Mouse (Mus musculus) stomach, embryonic 16.5 days (tissue): Measurements from ENCODE around the gene Kin. TPM values are rescaled to one million over a fixed set of nuclear protein-coding genes. Genes with fewer than 3 reads are reported as not detected.

Experiments
- ATAC-seq: fragments of 200-750 bp; cut with Nextera tagmentation; 2 replicates; pipeline ENCODE4 v1.8.0; 2017; ENCODE audit warnings: moderate number of reproducible peaks, moderate TSS enrichment; ENCODE audit not compliant: insufficient read depth, low FRiP score
- H3K27ac ChIP-seq: fragments of 300-500 bp; sonication (generic); 2 replicates; pipeline ENCODE4 v1.5.1; 2014; ENCODE audit warnings: low read length
- H3K27me3 ChIP-seq: fragments of 300-500 bp; sonication (generic); 2 replicates; pipeline ENCODE4 v1.6.1; 2014; ENCODE audit warnings: low read length, control low read depth, mixed read lengths; ENCODE audit not compliant: control insufficient read depth, insufficient read depth
- H3K36me3 ChIP-seq: fragments of 300-500 bp; sonication (generic); 2 replicates; pipeline ENCODE4 v1.6.1; 2014; ENCODE audit warnings: low read length; ENCODE audit not compliant: control insufficient read depth, insufficient read depth
- H3K4me1 ChIP-seq: fragments of 300-500 bp; sonication (generic); 2 replicates; pipeline ENCODE4 v1.6.1; 2014; ENCODE audit warnings: low read length, control low read depth, mixed read lengths; ENCODE audit not compliant: control insufficient read depth, insufficient read depth
- H3K4me2 ChIP-seq: fragments of 300-500 bp; sonication (generic); 2 replicates; pipeline ENCODE4 v1.6.1; 2014; ENCODE audit warnings: low read depth, low read length, mixed read lengths
- H3K4me3 ChIP-seq: fragments of 300-500 bp; sonication (generic); replicated peaks from 2 replicates; pipeline ENCODE4 v1.5.1; 2014; ENCODE audit warnings: mild to moderate bottlenecking, low read length
- H3K9ac ChIP-seq: fragments of 300-500 bp; sonication (generic); 2 replicates; pipeline ENCODE4 v1.6.1; 2014; ENCODE audit warnings: low read length
- H3K9me3 ChIP-seq: fragments of 300-500 bp; sonication (generic); replicated peaks from 2 replicates; pipeline ENCODE4 v1.6.1; 2016; ENCODE audit warnings: low read length, control low read depth; ENCODE audit not compliant: control insufficient read depth
- WGBS: fragments of 180-500 bp; shearing (Covaris S2); extraction: QIAGEN DNeasy Blood & Tissue Kit; methylation state at CpG from one replicate; pipeline ENCODE4 v1.1.7; 2014; 5-methylcytosine and 5-hydroxymethylcytosine counted together
- polyA plus RNA-seq: library from polyadenylated mRNA; unstranded; fragments of >200 nt; fragmentation: Nextera tagmentation; extraction: Ambion mirVana; gene quantifications from 2 replicates; pipeline ENCODE4 v1.2.1, GENCODE M21; 2015

Kin gene
- polyA plus RNA-seq, 1 experiment from 2014 or later = 27.9 TPM

GRCm38 (mm10) chr2:10098598-10099215 is 18.3 kb downstream of the Kin start:
- no peak overlapping the region for H3K9ac ChIP-seq
- H3K4me2 ChIP-seq = no peak overlapping the region
- H3K4me3 ChIP-seq = no peak overlapping the region
- peaks cover 2% of the 10 kb centered on the region; the same call in 1 of the 2 replicates for H3K4me1 ChIP-seq
- no peak overlapping the region for H3K27ac ChIP-seq
- no peaks in the 10 kb centered on the region for H3K27me3 ChIP-seq
- ATAC-seq = no peak
- H3K9me3 ChIP-seq = no peaks in the 10 kb centered on the region
- no peaks in the 10 kb centered on the region for H3K36me3 ChIP-seq
- 32% methylated on average over 9 of the region's 9 CpGs for WGBS

- 0 out of 2 replicates have a peak, but pooled peaks have one; percentile 29 for ATAC-seq
- no peaks in the 10 kb centered on the region for H3K36me3 ChIP-seq
- no peaks in the 10 kb centered on the region for H3K4me1 ChIP-seq
- no peaks in the 10 kb centered on the region for H3K27me3 ChIP-seq
- no peaks in the 10 kb centered on the region for H3K9me3 ChIP-seq
- no peak overlapping the region for H3K27ac ChIP-seq
- no peak overlapping the region for H3K4me2 ChIP-seq
- WGBS = 44% methylated on average over 2 of the region's 2 CpGs
- H3K9ac ChIP-seq = no peak overlapping the region
- H3K4me3 ChIP-seq = no peak overlapping the region
Observed at GRCm38 (mm10) chr2:10100471-10100870, 20.1 kb downstream of the Kin start.

GRCm38 (mm10) chr2:10101180-10101579 is 20.8 kb downstream of the Kin start:
- no peaks in the 10 kb centered on the region for H3K4me1 ChIP-seq
- H3K36me3 ChIP-seq = no peaks in the 10 kb centered on the region
- no peak overlapping the region for H3K27ac ChIP-seq
- ATAC-seq = no peak; the same call in 1 of the 2 replicates
- H3K27me3 ChIP-seq = no peaks in the 10 kb centered on the region
- no peaks in the 10 kb centered on the region for H3K9me3 ChIP-seq
- WGBS = 36% methylated on average over 6 of the region's 6 CpGs
- no peak overlapping the region for H3K4me3 ChIP-seq
- H3K4me2 ChIP-seq = no peak overlapping the region
- no peak overlapping the region for H3K9ac ChIP-seq

- H3K9ac ChIP-seq = no peak overlapping the region
- WGBS = 61% methylated on average over 6 of the region's 6 CpGs
- no peak overlapping the region for H3K4me3 ChIP-seq
- no peak for ATAC-seq
- no peaks in the 10 kb centered on the region for H3K4me1 ChIP-seq
- H3K36me3 ChIP-seq = no peaks in the 10 kb centered on the region
- H3K4me2 ChIP-seq = no peak overlapping the region
- H3K27me3 ChIP-seq = no peaks in the 10 kb centered on the region
- H3K9me3 ChIP-seq = no peaks in the 10 kb centered on the region
- no peak overlapping the region for H3K27ac ChIP-seq
Observed at GRCm38 (mm10) chr2:10108535-10109189, 28.3 kb downstream of the Kin start.

GRCm38 (mm10) chr2:10118751-10119150 is 38.4 kb downstream of the Kin start:
- Histone ChIP-seq H3K4me2 (no peak overlapping the region), H3K27me3 (no peaks in the 10 kb centered on the region), H3K9ac (no peak overlapping the region), H3K4me3 (no peak overlapping the region), H3K36me3 (no peaks in the 10 kb centered on the region), H3K9me3 (no peaks in the 10 kb centered on the region), H3K4me1 (no peaks in the 10 kb centered on the region), H3K27ac (no peak overlapping the region)
- WGBS = 74% methylated on average over 1 of the region's 1 CpGs
- no peak for ATAC-seq

- Histone ChIP-seq H3K27ac (no peak overlapping the region), H3K9ac (no peak overlapping the region), H3K9me3 (no peaks in the 10 kb centered on the region), H3K4me1 (no peaks in the 10 kb centered on the region), H3K36me3 (no peaks in the 10 kb centered on the region), H3K4me3 (no peak overlapping the region), H3K27me3 (no peaks in the 10 kb centered on the region), H3K4me2 (no peak overlapping the region)
- ATAC-seq = no peak
- 76% methylated on average over 8 of the region's 8 CpGs for WGBS
Observed at GRCm38 (mm10) chr2:10119276-10119675, 38.9 kb downstream of the Kin start.

GRCm38 (mm10) chr2:10121826-10122225 is 41.4 kb downstream of the Kin start:
- H3K4me1 ChIP-seq = no peaks in the 10 kb centered on the region
- H3K36me3 ChIP-seq = no peaks in the 10 kb centered on the region
- no peaks in the 10 kb centered on the region for H3K9me3 ChIP-seq
- WGBS = 71% methylated on average over 3 of the region's 3 CpGs
- H3K27ac ChIP-seq = no peak overlapping the region
- no peak overlapping the region for H3K4me2 ChIP-seq
- H3K9ac ChIP-seq = no peak overlapping the region
- H3K27me3 ChIP-seq = no peaks in the 10 kb centered on the region
- ATAC-seq = no peak
- no peak overlapping the region for H3K4me3 ChIP-seq

GRCm38 (mm10) chr2:10126122-10126521 is 45.7 kb downstream of the Kin start:
- WGBS = 89% methylated on average over 4 of the region's 4 CpGs
- no peaks in the 10 kb centered on the region for H3K27me3 ChIP-seq
- H3K36me3 ChIP-seq = no peaks in the 10 kb centered on the region
- no peak for ATAC-seq
- H3K4me1 ChIP-seq = no peaks in the 10 kb centered on the region; the same call in 1 of the 2 replicates
- H3K27ac ChIP-seq = no peak overlapping the region
- H3K4me3 ChIP-seq = no peak overlapping the region
- H3K4me2 ChIP-seq = no peak overlapping the region
- no peaks in the 10 kb centered on the region for H3K9me3 ChIP-seq
- no peak overlapping the region for H3K9ac ChIP-seq

- Histone ChIP-seq H3K4me1 (no peaks in the 10 kb centered on the region; the same call in 1 of the 2 replicates), H3K27ac (no peak overlapping the region), H3K9ac (no peak overlapping the region), H3K36me3 (no peaks in the 10 kb centered on the region), H3K9me3 (no peaks in the 10 kb centered on the region), H3K4me3 (no peak overlapping the region), H3K27me3 (no peaks in the 10 kb centered on the region), H3K4me2 (no peak overlapping the region)
- ATAC-seq = no peak
- WGBS = 80% methylated on average over 5 of the region's 5 CpGs
Observed at GRCm38 (mm10) chr2:10127471-10127870, 47.1 kb downstream of the Kin start.
